ENCODE assay signal across 15 mouse cellular contexts in the genomic region with DNA sequence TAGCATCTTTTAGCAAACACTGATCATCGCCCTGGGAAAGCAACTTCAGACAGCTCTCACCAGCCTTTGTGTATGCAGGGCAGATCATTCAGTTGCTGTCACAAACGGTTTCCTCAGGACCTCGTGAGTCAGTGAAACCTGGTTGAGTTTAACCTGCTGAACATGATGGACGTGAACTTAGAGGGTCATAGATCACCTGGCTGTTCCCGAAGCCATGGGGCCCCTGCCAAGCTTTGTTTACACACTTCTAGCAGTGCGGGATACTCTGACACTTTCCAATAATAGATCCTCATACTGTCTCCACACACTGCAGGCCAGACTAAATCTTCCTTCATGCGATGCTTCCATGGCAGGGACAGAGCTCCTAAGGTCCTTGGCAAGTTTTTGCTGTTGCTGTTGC.
A peak's percentile ranks its signal among the peaks of the same experiment; 100 is the strongest.
DNase-seq lines count a peak whose midpoint lies in the region; ATAC-seq lines count a peak whose summit lies in the region.
"Had no signal": no experiment of that assay in that cellular context is flagged by ENCODE, and none has a peak within 500 bp of the region (broad histone marks: within the 10 kb centered on the region; RNA-seq: fewer than 3 reads in every experiment).

No protein-coding gene starts in this region.

- no peak for DNase-seq in heart, adult 9 months (ENCODE audit: low spot score in 2 of 2)
- DNase-seq in kidney, adult 9 months, result peak; percentile 72
- no peak for DNase-seq in MN1 (ENCODE audit: low spot score)
- no peak for DNase-seq in adrenal gland, postnatal 14 days
- DNase-seq: cerebellum, adult 9-11 months; lung, adult 18-20 months; right cerebral cortex, postnatal 4 days had no signal

- ATAC-seq in heart, embryonic 12.5 days (ENCODE audit: insufficient number of reproducible peaks, low FRiP score), result no peak
- no peak for ATAC-seq in kidney, embryonic 15.5 days (replicated peaks; ENCODE audit: low FRiP score)
- ATAC-seq in liver, embryonic 12.5 days, result peak; percentile 49
- ATAC-seq: forebrain, embryonic 14.5 days; Patski had no signal

- peaks cover 27% of the 10 kb centered on the region for H3K4me1 ChIP-seq in heart, embryonic 12.5 days (replicated peaks)
- H3K4me1 ChIP-seq in kidney, embryonic 15.5 days, result peaks cover 30% of the 10 kb centered on the region
- H3K4me1 ChIP-seq in liver, embryonic 12.5 days, result peaks cover 16% of the 10 kb centered on the region

- H3K36me3 ChIP-seq in heart, embryonic 12.5 days, result no peaks in the 10 kb centered on the region
- no peaks in the 10 kb centered on the region for H3K36me3 ChIP-seq in kidney, embryonic 15.5 days
- H3K36me3 ChIP-seq in liver, embryonic 12.5 days, result no peaks in the 10 kb centered on the region
- H3K36me3 ChIP-seq: midbrain, embryonic 12.5 days; neural tube, embryonic 15.5 days had no signal

- H3K4me2 ChIP-seq in heart, embryonic 12.5 days, result no peak overlapping the region
- H3K4me2 ChIP-seq in kidney, embryonic 15.5 days, result no peak overlapping the region
- H3K4me2 ChIP-seq in liver, embryonic 12.5 days, result no peak overlapping the region
- H3K4me2 ChIP-seq: midbrain, embryonic 12.5 days; neural tube, embryonic 15.5 days had no signal

- H3K4me3 ChIP-seq in heart, embryonic 12.5 days, result no peak overlapping the region
- H3K4me3 ChIP-seq in kidney, embryonic 15.5 days (replicated peaks), result no peak overlapping the region
- no peak overlapping the region for H3K4me3 ChIP-seq in liver, embryonic 12.5 days
- H3K4me3 ChIP-seq: midbrain, embryonic 12.5 days; neural tube, embryonic 15.5 days had no signal

- no peaks in the 10 kb centered on the region; the same call in 1 of the 2 replicates for H3K9me3 ChIP-seq in heart, embryonic 12.5 days (replicated peaks)
- H3K9me3 ChIP-seq in kidney, embryonic 15.5 days (replicated peaks), result no peaks in the 10 kb centered on the region
- H3K9me3 ChIP-seq in liver, embryonic 12.5 days (replicated peaks), result no peaks in the 10 kb centered on the region
- H3K9me3 ChIP-seq: midbrain, embryonic 12.5 days; neural tube, embryonic 15.5 days had no signal

- H3K27ac ChIP-seq in heart, embryonic 12.5 days (ENCODE audit: poor library complexity, severe bottlenecking), result peak overlapping the region; percentile 73
- no peak overlapping the region for H3K27ac ChIP-seq in kidney, embryonic 15.5 days
- H3K27ac ChIP-seq in liver, embryonic 12.5 days, result no peak overlapping the region
- H3K27ac ChIP-seq: macrophage; midbrain, embryonic 12.5 days; neural tube, embryonic 15.5 days had no signal

- H3K9ac ChIP-seq in heart, embryonic 12.5 days, result no peak overlapping the region
- no peak overlapping the region for H3K9ac ChIP-seq in kidney, embryonic 15.5 days
- no peak overlapping the region for H3K9ac ChIP-seq in liver, embryonic 12.5 days
- H3K9ac ChIP-seq: midbrain, embryonic 12.5 days; neural tube, embryonic 15.5 days had no signal

- WGBS in heart, embryonic 12.5 days, result 50% methylated on average over 7 of the region's 7 CpGs
- 31% methylated on average over 7 of the region's 7 CpGs for WGBS in kidney, embryonic 15.5 days
- WGBS in liver, embryonic 12.5 days (ENCODE audit: insufficient replicate concordance), result 52% methylated on average over 7 of the region's 7 CpGs

- no peaks in the 10 kb centered on the region for H3K27me3 ChIP-seq in heart, embryonic 12.5 days (replicated peaks)
- no peaks in the 10 kb centered on the region for H3K27me3 ChIP-seq in kidney, embryonic 15.5 days
- H3K27me3 ChIP-seq in liver, embryonic 12.5 days (replicated peaks), result peaks cover 15% of the 10 kb centered on the region; the same call in 1 of the 2 replicates
- H3K27me3 ChIP-seq: neural tube, embryonic 15.5 days; Patski had no signal
